Mouse (Mus musculus): Measurements from ENCODE around the gene Mad2l2.

DNA sequence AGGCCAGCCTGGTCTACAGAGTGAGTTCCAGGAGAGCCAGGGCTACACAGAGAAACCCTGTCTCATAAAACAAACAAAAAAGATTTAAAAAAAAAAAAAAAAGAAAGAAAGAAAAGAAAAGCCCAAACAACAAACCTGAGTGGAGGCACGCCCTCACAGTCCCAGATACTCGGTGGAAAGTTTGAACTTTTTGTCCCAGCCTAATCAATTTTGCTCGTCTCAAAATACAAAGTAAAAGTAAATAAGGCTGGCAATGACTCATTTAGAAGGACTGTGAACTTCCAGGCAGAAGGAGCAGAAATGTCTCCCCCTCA is 20.7 kb downstream of the Mad2l2 start:
- TF ChIP-seq CTCF (IDR thresholded peaks at IDR 0.05; ENCODE audit: extremely low read depth, insufficient read depth, insufficient read length, insufficient replicate concordance): no peak
- TF ChIP-seq POLR2A (IDR thresholded peaks at IDR 0.05; ENCODE audit: low read depth, low read length): no peak
